ENCODE assay signal across 9 mouse cellular contexts in the genomic region with DNA sequence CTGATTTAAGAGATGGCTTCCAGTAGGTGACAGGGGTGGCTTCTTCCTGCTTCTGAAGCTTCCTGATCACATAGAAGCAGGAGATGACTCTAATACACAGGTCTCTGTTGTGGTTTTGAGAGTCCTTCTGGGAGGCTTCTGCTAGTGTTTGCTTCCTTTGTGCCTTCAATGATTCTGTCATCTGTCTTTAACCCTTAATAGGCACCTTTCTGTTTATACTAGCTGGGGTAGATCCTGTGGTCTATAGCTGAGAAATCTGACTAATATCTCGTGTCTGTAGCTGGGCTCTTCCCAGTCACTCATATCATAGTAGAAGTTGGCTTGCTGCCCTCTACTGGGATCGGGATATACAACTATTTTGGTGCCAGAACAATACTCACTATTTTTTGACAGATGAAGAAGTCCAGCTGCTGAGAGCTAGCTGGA. TPM values are rescaled to one million over a fixed set of nuclear protein-coding genes. Genes with fewer than 3 reads are reported as not detected.
DNase-seq lines count a peak whose midpoint lies in the region; ATAC-seq lines count a peak whose summit lies in the region.
"Had no signal": no experiment of that assay in that cellular context is flagged by ENCODE, and none has a peak within 500 bp of the region (broad histone marks: within the 10 kb centered on the region; RNA-seq: fewer than 3 reads in every experiment).

No protein-coding gene starts in this region.

- ATAC-seq in kidney, embryonic 14.5 days (ENCODE audit: low FRiP score, low TSS enrichment): peak; percentile 79

- H3K36me3 ChIP-seq in kidney, embryonic 14.5 days (ENCODE audit: control insufficient read depth, insufficient read depth, low read length): no peaks in the 10 kb centered on the region
- H3K36me3 ChIP-seq: limb, embryonic 13.5 days had no signal

- peak; percentile 27 to 44 for DNase-seq in cerebellum, postnatal 14 days
- no peak for DNase-seq in cerebellum, adult 9-10 months
- DNase-seq in 3T3-L1 (ENCODE audit: low read depth, low spot score): peak; percentile 70
- DNase-seq in c-Kit-positive CD71-positive TER-119-negative erythroid progenitor cells, embryonic 14.5 days (ENCODE audit: low read depth): peak; percentile 25
- DNase-seq in lung, postnatal 36 days: peak; percentile 61
- no peak for DNase-seq in spleen, postnatal 36 days (ENCODE audit: low spot score in 2 of 2)
- DNase-seq in ovary, postnatal 14 days (ENCODE audit: low spot score): no peak

- no peak overlapping the region for H3K9ac ChIP-seq in kidney, embryonic 14.5 days (ENCODE audit: low read depth, low read length)
- H3K9ac ChIP-seq: limb, embryonic 13.5 days had no signal

- no peaks in the 10 kb centered on the region for H3K4me1 ChIP-seq in kidney, embryonic 14.5 days (ENCODE audit: control insufficient read depth, insufficient read depth, low read length)
- H3K4me1 ChIP-seq: limb, embryonic 13.5 days had no signal

- no peak overlapping the region for H3K4me3 ChIP-seq in kidney, embryonic 14.5 days (ENCODE audit: low read length)
- H3K4me3 ChIP-seq: limb, embryonic 13.5 days had no signal

- H3K4me2 ChIP-seq in kidney, embryonic 14.5 days (replicated peaks; ENCODE audit: low read depth, low read length): no peak overlapping the region
- H3K4me2 ChIP-seq: limb, embryonic 13.5 days had no signal

- H3K27me3 ChIP-seq in kidney, embryonic 14.5 days (ENCODE audit: control insufficient read depth, insufficient read depth, low read length): no peaks in the 10 kb centered on the region
- H3K27me3 ChIP-seq: limb, embryonic 13.5 days had no signal

- H3K9me3 ChIP-seq in kidney, embryonic 14.5 days (ENCODE audit: control insufficient read depth, low read length): no peaks in the 10 kb centered on the region
- H3K9me3 ChIP-seq: limb, embryonic 13.5 days had no signal

- whole genome bisulfite sequencing in kidney, embryonic 14.5 days: 28% methylated on average over 2 of the region's 2 CpGs

- no peak overlapping the region for H3K27ac ChIP-seq in kidney, embryonic 14.5 days (ENCODE audit: low read depth, low read length)
- H3K27ac ChIP-seq: limb, embryonic 13.5 days had no signal

RNA-seq across cellular contexts. Expression of gene Zfand6, which starts 50.2 kb away (rescaled TPM):
- polyA plus RNA-seq in kidney, embryonic 14.5 days (2014; fragmentation: Nextera tagmentation; extraction: Ambion mirVana): 167 and 180 TPM in 2 replicates

Comparison
In these comparisons a context has a peak if more than half of its experiments do, and no peak if none do; other contexts are left out.
1. DNase-seq: peak in cerebellum, postnatal 14 days (2 of 2), 3T3-L1 (single experiment), c-Kit-positive CD71-positive TER-119-negative erythroid progenitor cells, embryonic 14.5 days (single experiment) and lung, postnatal 36 days (single experiment); none in cerebellum, adult 9-10 months (single experiment), spleen, postnatal 36 days (0 of 2) and ovary, postnatal 14 days (single experiment).